Mouse (Mus musculus) spleen, postnatal 10 days (tissue): ENCODE data around the gene Iqca.

Experiments
- DNase-seq, 2 experiments: peaks; one replicate each; pipeline ENCODE4 v3.0.0; 2021 to 2022; ENCODE audit warnings: low spot score in 2 of 2

Iqca gene

GRCm38 (mm10) chr1:90060599-90060998, 92.6 kb downstream of the Iqca start:
- peak in 1 of 2 experiments; percentile 51 for DNase-seq

DNA sequence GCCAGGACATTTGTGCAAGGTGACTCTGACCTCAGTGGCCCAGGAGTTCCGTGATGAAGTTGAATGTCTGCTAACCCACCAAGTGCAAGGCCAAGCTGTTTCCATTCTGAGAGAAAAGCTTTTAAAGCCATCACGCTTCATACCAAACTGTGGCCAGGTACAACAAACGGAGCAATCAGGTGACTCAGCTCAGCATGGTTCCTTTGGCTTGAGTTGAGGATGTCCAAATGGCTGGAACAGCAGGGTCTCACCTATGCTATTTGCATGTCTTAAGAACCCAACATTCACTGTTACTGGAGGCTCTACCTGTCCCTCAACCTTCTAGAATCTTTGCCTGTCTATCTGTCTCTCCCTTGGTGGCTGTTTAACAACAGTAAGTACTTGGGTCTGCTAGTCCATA, 93.1 kb downstream of the Iqca start:
- no peak for DNase-seq

DNA sequence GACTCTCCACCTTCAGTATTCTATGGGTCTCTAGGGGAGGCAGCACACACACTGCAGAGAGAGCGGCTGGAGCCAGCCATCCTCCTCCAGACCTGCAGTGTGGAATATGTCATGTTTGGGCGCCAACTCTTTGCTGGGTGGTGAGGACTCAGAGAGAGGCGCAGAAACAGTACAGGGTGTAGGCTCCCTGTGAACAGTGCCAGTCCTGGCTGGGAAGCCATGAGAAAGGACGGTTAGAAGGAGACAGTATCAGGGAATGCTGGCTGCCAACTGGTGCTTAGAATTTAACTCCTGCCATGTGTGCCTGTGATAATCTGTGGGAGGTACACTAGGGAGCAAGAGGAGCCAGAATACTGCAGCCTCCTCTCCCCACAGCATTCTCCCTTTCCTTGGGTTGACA, 98.2 kb downstream of the Iqca start:
- no peak for DNase-seq

GRCm38 (mm10) chr1:90051347-90051746, 101.9 kb downstream of the Iqca start:
- DNase-seq, result peak in 1 of 2 experiments; percentile 58

- no peak for DNase-seq
Observed at GRCm38 (mm10) chr1:90050046-90050739, 103.0 kb downstream of the Iqca start.

GRCm38 (mm10) chr1:90028305-90028704, 124.9 kb downstream of the Iqca start:
- no peak for DNase-seq

DNA sequence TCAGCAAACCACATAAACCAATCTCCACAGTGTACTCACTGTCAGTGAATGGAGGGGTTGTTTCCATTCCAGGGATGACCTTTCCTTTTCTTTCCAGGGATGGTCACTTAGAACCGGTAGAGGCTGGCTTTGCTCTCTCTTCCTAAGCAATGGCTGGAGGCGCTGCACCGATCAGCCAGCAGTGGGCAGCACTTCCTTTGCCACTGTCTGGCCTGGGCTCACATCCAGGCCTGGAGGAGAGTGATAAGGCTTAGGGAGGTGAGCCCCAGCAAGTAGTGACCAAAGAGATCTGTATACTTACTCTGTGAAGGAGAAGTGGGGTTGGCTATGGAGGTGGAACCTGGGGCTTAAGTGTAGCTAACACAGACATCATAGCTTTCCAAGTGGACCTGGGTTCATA, 126.3 kb downstream of the Iqca start:
- peak in 1 of 2 experiments; percentile 26 for DNase-seq

DNA sequence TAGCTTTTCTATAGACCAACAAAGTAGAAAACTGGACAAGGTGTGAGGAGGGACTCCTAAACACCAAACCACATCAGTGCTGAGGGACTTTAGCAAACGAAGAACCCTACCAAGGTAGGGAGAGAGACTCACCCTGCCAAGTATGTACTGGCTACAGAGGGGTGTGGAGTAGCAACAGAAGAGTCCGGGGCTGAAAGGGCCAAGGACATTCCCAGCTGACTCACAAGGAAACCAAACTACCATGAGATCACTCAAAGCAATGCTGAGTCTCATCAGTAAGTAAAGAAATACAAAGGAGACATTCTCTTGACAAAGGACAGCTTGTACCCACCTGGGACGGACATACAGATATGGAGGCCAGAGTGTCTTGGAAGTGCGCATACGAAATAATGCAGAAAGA, 132.9 kb downstream of the Iqca start:
- DNase-seq, result no peak

DNA sequence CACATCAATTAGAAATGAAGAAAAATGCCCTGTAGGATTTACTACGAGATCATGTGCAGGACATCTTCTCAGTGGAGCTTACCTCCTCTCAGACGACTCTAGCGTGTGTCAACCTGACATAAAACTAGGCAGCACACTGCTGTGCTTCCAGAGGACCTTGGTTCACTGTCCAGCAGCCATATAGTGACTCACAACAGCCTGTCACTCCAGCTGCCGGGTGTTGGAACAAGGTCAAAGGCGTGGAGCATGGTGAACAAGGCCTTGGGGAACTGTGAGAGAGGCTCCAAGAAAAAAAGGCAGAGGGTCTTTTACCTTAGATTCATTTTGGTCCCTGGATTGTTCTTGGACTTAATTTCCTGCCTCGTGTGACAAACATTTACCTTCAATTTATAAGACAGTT, 135.1 kb downstream of the Iqca start:
- DNase-seq, result no peak

- no peak for DNase-seq
Observed at GRCm38 (mm10) chr1:90014446-90014845, 138.8 kb downstream of the Iqca start, which contains the start of gene Asb18. Asb18 (minus strand) TSS chr1:90014666.

DNA sequence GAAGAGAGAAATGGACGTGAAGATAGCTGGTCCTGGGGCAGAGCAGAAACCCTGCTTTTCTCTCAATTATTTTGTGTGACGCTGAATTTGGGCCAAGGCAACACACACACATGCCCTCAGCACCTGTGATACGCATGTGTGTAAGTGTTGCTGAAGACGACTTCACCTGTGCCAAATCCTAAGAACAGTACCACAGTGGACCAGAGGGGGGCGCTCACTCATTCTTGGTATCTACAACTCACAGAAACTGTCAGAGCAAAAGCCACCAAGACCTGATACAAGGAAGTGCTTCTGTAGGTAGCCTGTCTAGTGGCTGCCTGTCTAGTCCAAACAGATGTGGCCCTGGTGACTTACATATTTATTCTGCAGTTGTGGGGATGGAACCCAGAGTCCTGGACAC, 139.9 kb downstream of the Iqca start:
- no peak for DNase-seq

DNA sequence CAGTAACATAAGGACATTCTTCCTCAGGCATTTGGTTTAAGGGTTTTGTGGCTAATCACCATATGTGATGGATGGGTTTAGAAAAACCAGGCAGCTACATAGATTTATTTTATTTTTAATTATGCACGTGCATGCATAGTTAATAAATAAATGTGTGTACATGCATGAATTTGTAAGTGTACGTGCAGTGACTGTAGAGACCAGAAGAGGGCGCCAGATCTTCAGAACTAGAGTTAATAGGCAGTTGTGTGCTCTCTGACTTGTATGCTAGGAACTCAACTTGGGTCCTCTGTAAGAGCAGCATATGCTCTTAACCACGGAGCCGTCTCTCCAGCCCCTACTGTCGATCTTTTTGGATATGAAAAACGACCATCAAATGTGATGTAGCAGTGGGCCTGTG, 140.4 kb downstream of the Iqca start:
- no peak for DNase-seq

- DNase-seq, result no peak
Observed at GRCm38 (mm10) chr1:90012168-90012567, 141.0 kb downstream of the Iqca start.

DNA sequence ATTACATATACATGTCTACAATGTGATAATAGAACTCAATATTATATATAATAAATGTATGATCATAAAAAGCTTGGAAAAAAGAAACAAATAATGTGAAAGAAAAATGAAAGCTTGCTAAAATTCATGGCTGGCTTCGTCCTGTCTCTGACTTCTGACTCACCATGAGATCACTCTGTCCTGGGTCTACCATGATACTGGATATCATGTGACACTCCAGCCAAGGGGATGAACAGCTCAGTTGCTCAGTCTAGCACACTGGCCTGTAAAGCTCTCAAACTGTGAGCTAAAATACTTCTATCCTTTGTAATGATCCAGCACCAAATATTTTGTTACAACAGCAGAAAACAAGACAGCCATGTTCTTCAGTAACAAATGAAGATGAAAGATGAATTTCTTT, 143.1 kb downstream of the Iqca start:
- DNase-seq, result no peak

DNA sequence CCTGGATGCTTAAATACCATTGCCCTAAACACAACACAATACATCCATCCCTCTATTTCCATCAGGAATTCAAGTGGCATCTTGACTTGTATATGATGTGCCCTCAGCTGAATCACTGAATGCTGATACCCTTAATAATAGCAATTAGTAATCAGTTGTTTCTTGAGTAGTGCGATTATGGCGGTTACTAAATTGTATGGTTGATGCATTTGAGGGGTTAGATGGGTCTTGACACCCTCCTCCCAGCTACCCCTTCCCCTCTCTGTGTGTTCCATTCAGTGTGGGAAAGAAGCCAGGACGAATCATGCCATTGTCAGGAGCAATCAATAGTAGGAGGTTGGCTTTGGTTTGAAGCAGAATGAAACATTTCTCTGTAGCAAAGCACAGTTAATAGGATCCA, 144.0 kb downstream of the Iqca start:
- no peak for DNase-seq

GRCm38 (mm10) chr1:90006666-90007065, 146.5 kb downstream of the Iqca start:
- no peak for DNase-seq

- no peak for DNase-seq
Observed at GRCm38 (mm10) chr1:90000981-90001380, 152.2 kb downstream of the Iqca start.

- no peak for DNase-seq
Observed at GRCm38 (mm10) chr1:89999858-90000257, 153.3 kb downstream of the Iqca start.

DNA sequence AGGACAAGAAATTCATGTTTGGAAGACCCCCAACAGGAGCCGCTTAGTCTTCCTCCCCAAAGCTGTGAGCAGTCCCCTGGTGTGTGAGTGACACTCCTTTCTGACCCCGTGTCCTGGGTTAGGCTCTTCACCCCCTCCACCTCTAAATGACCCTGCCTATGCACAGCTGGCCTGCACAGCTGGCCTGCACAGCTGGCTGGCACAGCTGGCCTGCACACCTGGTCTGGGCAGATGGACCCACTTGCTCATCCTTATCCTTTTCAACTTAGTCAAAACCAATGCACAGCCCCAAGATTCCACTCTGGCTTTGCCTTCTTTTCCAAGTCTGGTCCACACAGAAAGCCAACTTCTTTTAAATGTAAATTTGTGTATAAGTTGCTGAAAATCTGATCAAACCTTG, 154.5 kb downstream of the Iqca start:
- DNase-seq, result no peak

DNA sequence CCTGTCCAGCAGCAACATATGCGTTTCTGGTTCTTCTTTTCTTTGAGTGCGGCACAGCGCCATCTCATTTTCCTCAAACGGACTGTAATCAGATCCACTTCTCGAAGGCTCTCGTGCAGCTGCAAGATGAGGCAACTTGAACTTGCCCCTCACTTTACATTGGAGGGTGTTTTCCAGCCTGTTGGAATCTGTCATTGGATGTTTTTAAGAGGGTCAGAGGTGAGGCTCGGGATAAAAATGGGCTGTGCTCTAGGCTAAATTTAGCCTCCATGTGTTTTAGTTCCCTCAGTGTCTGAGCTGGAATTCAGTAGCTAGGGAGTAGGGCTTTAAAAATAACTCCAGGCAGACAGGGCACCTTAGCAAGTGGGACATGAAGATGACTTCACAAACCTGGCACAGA, 155.1 kb downstream of the Iqca start:
- DNase-seq, result no peak

DNA sequence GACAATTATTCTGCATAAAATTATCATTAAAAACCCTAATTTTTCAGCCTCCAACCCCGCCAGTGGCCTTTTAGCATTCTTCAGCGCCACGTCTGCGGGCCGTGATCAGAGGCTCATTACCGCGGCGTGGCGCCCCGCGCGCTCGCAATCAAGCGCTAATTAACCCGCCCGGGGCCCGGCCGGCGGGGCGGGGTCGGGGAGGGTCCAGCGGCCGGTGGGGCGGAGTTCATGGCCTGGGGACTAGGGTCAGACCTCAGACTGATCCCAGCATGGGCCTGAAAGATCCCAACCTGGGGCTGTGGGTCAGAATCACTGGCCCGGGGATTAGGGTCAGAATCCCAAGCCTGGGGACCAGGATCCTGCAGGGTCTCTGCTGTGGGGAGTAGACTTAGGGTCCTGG, 160.9 kb downstream of the Iqca start:
- DNase-seq, result no peak
